Mouse (Mus musculus): ENCODE measurements at regions not wholly inside any gene's neighbourhood (a gene's known extent, or its start where the extent isn't known, plus 50 kb on each side); places are given as distances from the start of the nearest gene placed in this dataset.

DNA sequence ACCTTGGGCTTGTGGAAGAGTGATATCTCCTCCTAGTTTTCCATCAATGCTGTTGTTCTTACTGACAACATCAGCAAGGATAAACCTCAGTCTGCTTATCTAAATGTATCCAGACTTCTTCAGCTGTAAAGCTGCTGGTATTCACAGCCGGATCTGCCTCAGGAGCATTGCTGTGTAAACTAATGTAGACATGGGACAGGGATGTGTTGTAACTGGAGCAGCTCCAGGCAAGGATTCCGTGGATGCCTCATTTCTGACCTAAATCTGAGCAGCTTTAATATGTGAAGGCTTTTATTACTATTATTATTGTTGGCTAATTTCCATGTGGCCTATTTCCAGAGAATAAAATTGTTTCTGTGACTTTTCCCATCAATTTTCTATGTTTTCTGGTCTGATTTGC lies 451.0 kb downstream of the Tpm3-rs7 start:
- peak; percentile 1 for DNase-seq (ENCODE audit: low read depth, low spot score)

Measured in brain, adult 2 months (tissue).